Mouse (Mus musculus) liver, embryonic 13.5 days (tissue): ENCODE measurements around the gene Acod1. TPM values are rescaled to one million over a fixed set of nuclear protein-coding genes. Genes with fewer than 3 reads are reported as not detected.
A peak's percentile ranks its signal among the peaks of the same experiment; 100 is the strongest.

Source experiments
- ATAC-seq: fragments of 200-750 bp; cut with Nextera tagmentation; 2 replicates; pipeline ENCODE4 v1.8.0; 2017; ENCODE audit warnings: low read depth, mild to moderate bottlenecking, moderate number of reproducible peaks, moderate library complexity
- DNase-seq: peaks from one replicate; pipeline ENCODE4 v3.0.0; 2022
- H3K27ac ChIP-seq: fragments of 300-500 bp; sonication (generic); 2 replicates; pipeline ENCODE4 v1.5.1; 2015; ENCODE audit warnings: moderate library complexity, mild to moderate bottlenecking, inconsistent platforms
- H3K27me3 ChIP-seq: fragments of 300-500 bp; sonication (generic); 2 replicates; pipeline ENCODE4 v1.6.1; 2015; ENCODE audit warnings: mild to moderate bottlenecking, inconsistent platforms
- H3K36me3 ChIP-seq: fragments of 300-500 bp; sonication (generic); 2 replicates; pipeline ENCODE4 v1.6.1; 2015; ENCODE audit warnings: mild to moderate bottlenecking, inconsistent platforms
- H3K4me1 ChIP-seq: fragments of 300-500 bp; sonication (generic); replicated peaks from 2 replicates; pipeline ENCODE4 v1.6.1; 2015; ENCODE audit warnings: inconsistent platforms
- H3K4me2 ChIP-seq: fragments of 300-500 bp; sonication (generic); 2 replicates; pipeline ENCODE4 v1.6.1; 2015; ENCODE audit warnings: inconsistent platforms, mild to moderate bottlenecking, moderate library complexity
- H3K4me3 ChIP-seq: fragments of 300-500 bp; sonication (generic); replicated peaks from 2 replicates; pipeline ENCODE4 v1.5.1; 2015; ENCODE audit warnings: mild to moderate bottlenecking, inconsistent platforms
- H3K9ac ChIP-seq: fragments of 300-500 bp; sonication (generic); 2 replicates; pipeline ENCODE4 v1.6.1; 2015; ENCODE audit warnings: mild to moderate bottlenecking, inconsistent platforms
- H3K9me3 ChIP-seq: fragments of 300-500 bp; sonication (generic); replicated peaks from 2 replicates; pipeline ENCODE4 v1.6.1; 2016; ENCODE audit warnings: inconsistent platforms
- WGBS: fragments of 180-500 bp; shearing (Covaris S2); methylation state at CpG from one replicate; pipeline ENCODE4 v1.1.7; 2015; ENCODE audit not compliant: insufficient replicate concordance; 5-methylcytosine and 5-hydroxymethylcytosine counted together
- polyA plus RNA-seq: library from polyadenylated mRNA; unstranded; fragments of >200 nt; fragmentation: Nextera tagmentation; extraction: Ambion mirVana; gene quantifications from 2 replicates; pipeline ENCODE4 v1.2.1, GENCODE M21; 2015

Gene Acod1
- polyA plus RNA-seq, 1 experiment from 2014 or later = 0.12 TPM

GRCm38 (mm10) chr14:103051159-103051769 lies 4.5 kb downstream of the Acod1 start:
- DNase-seq (peak; percentile 57), ATAC-seq (peak; percentile 87)
- Histone ChIP-seq H3K9me3 (no peaks in the 10 kb centered on the region), H3K4me2 (no peak overlapping the region), H3K27me3 (no peaks in the 10 kb centered on the region), H3K4me1 (peaks cover 11% of the 10 kb centered on the region), H3K4me3 (no peak overlapping the region), H3K9ac (no peak overlapping the region), H3K27ac (no peak overlapping the region), H3K36me3 (no peaks in the 10 kb centered on the region)
- WGBS = 12% methylated on average over 8 of the region's 8 CpGs

GRCm38 (mm10) chr14:103054731-103055130 lies 8.0 kb downstream of the Acod1 start:
- ATAC-seq (no peak), DNase-seq (no peak)
- Histone ChIP-seq H3K9me3 (no peaks in the 10 kb centered on the region), H3K4me3 (no peak overlapping the region), H3K4me2 (no peak overlapping the region), H3K27ac (no peak overlapping the region), H3K27me3 (no peaks in the 10 kb centered on the region), H3K4me1 (no peaks in the 10 kb centered on the region), H3K36me3 (no peaks in the 10 kb centered on the region), H3K9ac (no peak overlapping the region)
- WGBS = 77% methylated on average over 13 of the region's 13 CpGs

- Histone ChIP-seq H3K4me1 (no peaks in the 10 kb centered on the region), H3K36me3 (no peaks in the 10 kb centered on the region), H3K27me3 (no peaks in the 10 kb centered on the region), H3K9me3 (no peaks in the 10 kb centered on the region), H3K4me2 (no peak overlapping the region), H3K4me3 (no peak overlapping the region), H3K27ac (no peak overlapping the region), H3K9ac (no peak overlapping the region)
- DNase-seq (no peak), ATAC-seq (no peak)
- WGBS = 74% methylated on average over 7 of the region's 7 CpGs
Observed at GRCm38 (mm10) chr14:103056601-103057000, 9.8 kb downstream of the Acod1 start.

- 15% methylated on average over 1 of the region's 1 CpGs for WGBS
- Histone ChIP-seq H3K36me3 (no peaks in the 10 kb centered on the region), H3K4me3 (no peak overlapping the region), H3K4me2 (no peak overlapping the region), H3K4me1 (no peaks in the 10 kb centered on the region), H3K9ac (no peak overlapping the region), H3K9me3 (no peaks in the 10 kb centered on the region), H3K27ac (no peak overlapping the region), H3K27me3 (no peaks in the 10 kb centered on the region)
- no peak for DNase-seq
- ATAC-seq = peak; percentile 72
Observed at GRCm38 (mm10) chr14:103058998-103059397, 12.2 kb downstream of the Acod1 start.

GRCm38 (mm10) chr14:103059495-103059894 lies 12.7 kb downstream of the Acod1 start:
- no peak overlapping the region for H3K27ac ChIP-seq
- no peak overlapping the region for H3K4me3 ChIP-seq
- 69% methylated on average over 10 of the region's 10 CpGs for WGBS
- ATAC-seq (0 out of 2 replicates have a peak, but pooled peaks have one; percentile 41), DNase-seq (no peak)
- no peak overlapping the region for H3K9ac ChIP-seq
- no peaks in the 10 kb centered on the region for H3K9me3 ChIP-seq
- H3K36me3 ChIP-seq = no peaks in the 10 kb centered on the region
- H3K4me1 ChIP-seq = no peaks in the 10 kb centered on the region
- no peaks in the 10 kb centered on the region for H3K27me3 ChIP-seq
- H3K4me2 ChIP-seq = no peak overlapping the region

- Histone ChIP-seq H3K27ac (no peak overlapping the region), H3K9me3 (no peaks in the 10 kb centered on the region), H3K4me1 (peaks cover 14% of the 10 kb centered on the region), H3K9ac (no peak overlapping the region), H3K4me2 (no peak overlapping the region), H3K4me3 (no peak overlapping the region), H3K36me3 (no peaks in the 10 kb centered on the region), H3K27me3 (no peaks in the 10 kb centered on the region)
- ATAC-seq (no peak), DNase-seq (peak; percentile 56)
- 10% methylated on average over 10 of the region's 10 CpGs for WGBS
Observed at GRCm38 (mm10) chr14:103065294-103066167, 18.8 kb downstream of the Acod1 start.

GRCm38 (mm10) chr14:103069465-103069863 lies 22.7 kb downstream of the Acod1 start:
- WGBS = 26% methylated on average over 12 of the region's 12 CpGs
- H3K27me3 ChIP-seq = no peaks in the 10 kb centered on the region
- H3K4me2 ChIP-seq = peak overlapping the region; percentile 83
- peak overlapping the region; percentile 70 for H3K4me3 ChIP-seq
- DNase-seq = no peak
- H3K27ac ChIP-seq = peak overlapping the region; percentile 96
- no peaks in the 10 kb centered on the region for H3K9me3 ChIP-seq
- H3K9ac ChIP-seq = peak overlapping the region; percentile 84
- peaks cover 26% of the 10 kb centered on the region for H3K4me1 ChIP-seq
- ATAC-seq = no peak
- H3K36me3 ChIP-seq = peaks cover 26% of the 10 kb centered on the region

GRCm38 (mm10) chr14:103069864-103070611 lies 23.3 kb downstream of the Acod1 start, which contains the start of gene Cln5:
Cln5 (plus strand) TSS chr14:103070216.
- DNase-seq = peak; percentile 94
- Histone ChIP-seq H3K4me2 (peak within 1 kb of the TSS; percentile 83), H3K9me3 (no peaks in the 10 kb centered on the region), H3K9ac (peak within 1 kb of the TSS; percentile 84), H3K36me3 (peaks cover 31% of the 10 kb centered on the region), H3K27ac (peak within 1 kb of the TSS; percentile 96), H3K4me3 (peak within 1 kb of the TSS; percentile 70), H3K4me1 (peaks cover 28% of the 10 kb centered on the region), H3K27me3 (no peaks in the 10 kb centered on the region)
- ATAC-seq = peak; percentile 95
- under 1% methylated on average over 65 of the region's 65 CpGs for WGBS

GRCm38 (mm10) chr14:103070790-103071189 lies 24.0 kb downstream of the Acod1 start:
- peak overlapping the region; percentile 84 for H3K9ac ChIP-seq
- H3K4me3 ChIP-seq = peak overlapping the region; percentile 70
- H3K36me3 ChIP-seq = peaks cover 38% of the 10 kb centered on the region
- H3K9me3 ChIP-seq = no peaks in the 10 kb centered on the region
- peak overlapping the region; percentile 83 for H3K4me2 ChIP-seq
- ATAC-seq = no peak
- DNase-seq = no peak
- H3K4me1 ChIP-seq = peaks cover 27% of the 10 kb centered on the region
- peak overlapping the region; percentile 96 for H3K27ac ChIP-seq
- WGBS = 2% methylated on average over 10 of the region's 10 CpGs
- H3K27me3 ChIP-seq = no peaks in the 10 kb centered on the region

- no peak overlapping the region for H3K27ac ChIP-seq
- DNase-seq = no peak
- H3K4me1 ChIP-seq = peaks cover 27% of the 10 kb centered on the region
- peak overlapping the region; percentile 70 for H3K4me3 ChIP-seq
- H3K9ac ChIP-seq = peak overlapping the region; percentile 84
- no peaks in the 10 kb centered on the region for H3K27me3 ChIP-seq
- H3K36me3 ChIP-seq = peaks cover 45% of the 10 kb centered on the region
- peak overlapping the region; percentile 83 for H3K4me2 ChIP-seq
- ATAC-seq = no peak
- 87% methylated on average over 12 of the region's 12 CpGs for WGBS
- no peaks in the 10 kb centered on the region for H3K9me3 ChIP-seq
Observed at GRCm38 (mm10) chr14:103071471-103071870, 24.7 kb downstream of the Acod1 start.

- no peak for DNase-seq
- H3K36me3 ChIP-seq = peaks cover 55% of the 10 kb centered on the region
- H3K9ac ChIP-seq = no peak overlapping the region
- no peak overlapping the region for H3K27ac ChIP-seq
- H3K4me2 ChIP-seq = no peak overlapping the region
- peaks cover 30% of the 10 kb centered on the region for H3K4me1 ChIP-seq
- no peak for ATAC-seq
- no peaks in the 10 kb centered on the region for H3K27me3 ChIP-seq
- 81% methylated on average over 4 of the region's 4 CpGs for WGBS
- no peaks in the 10 kb centered on the region for H3K9me3 ChIP-seq
- no peak overlapping the region for H3K4me3 ChIP-seq
Observed at GRCm38 (mm10) chr14:103072731-103073130, 26.0 kb downstream of the Acod1 start.
